Mouse (Mus musculus): ENCODE measurements at regions not wholly inside any gene's neighbourhood (a gene's known extent, or its start where the extent isn't known, plus 50 kb on each side); places are given as distances from the start of the nearest gene placed in this dataset.

- no peak for DNase-seq (ENCODE audit: low read depth, low spot score)
Observed at GRCm38 (mm10) chr5:46092549-46092948, 235.1 kb upstream of the Lcorl start.

GRCm38 (mm10) chr5:46086885-46087284, 229.5 kb upstream of the Lcorl start:
- no peak for DNase-seq (ENCODE audit: low read depth, low spot score)

GRCm38 (mm10) chr5:46083293-46083692, 225.9 kb upstream of the Lcorl start:
- DNase-seq (ENCODE audit: low read depth, low spot score), result no peak

- DNase-seq (ENCODE audit: low read depth, low spot score), result no peak
Observed at GRCm38 (mm10) chr5:46073744-46074143, 216.3 kb upstream of the Lcorl start.

GRCm38 (mm10) chr5:46073136-46073535, 215.7 kb upstream of the Lcorl start:
- peak; percentile 16 for DNase-seq (ENCODE audit: low read depth, low spot score)

- DNase-seq (ENCODE audit: low read depth, low spot score), result no peak
Observed at GRCm38 (mm10) chr5:46059910-46060309, 202.5 kb upstream of the Lcorl start.

- DNase-seq (ENCODE audit: low read depth, low spot score), result no peak
Observed at GRCm38 (mm10) chr5:46054850-46055249, 197.4 kb upstream of the Lcorl start.

- no peak for DNase-seq (ENCODE audit: low read depth, low spot score)
Observed at GRCm38 (mm10) chr5:46042684-46043348, 185.4 kb upstream of the Lcorl start.

- no peak for DNase-seq (ENCODE audit: low read depth, low spot score)
Observed at GRCm38 (mm10) chr5:46033008-46033676, 175.7 kb upstream of the Lcorl start.

GRCm38 (mm10) chr5:46032206-46032605, 174.8 kb upstream of the Lcorl start:
- no peak for DNase-seq (ENCODE audit: low read depth, low spot score)

- no peak for DNase-seq (ENCODE audit: low read depth, low spot score)
Observed at GRCm38 (mm10) chr5:46024138-46024537, 166.7 kb upstream of the Lcorl start.

GRCm38 (mm10) chr5:46023456-46023855, 166.0 kb upstream of the Lcorl start:
- no peak for DNase-seq (ENCODE audit: low read depth, low spot score)

GRCm38 (mm10) chr5:46022047-46022422, 164.6 kb upstream of the Lcorl start:
- DNase-seq (ENCODE audit: low read depth, low spot score), result no peak

GRCm38 (mm10) chr5:46021398-46022046, 164.1 kb upstream of the Lcorl start:
- DNase-seq (ENCODE audit: low read depth, low spot score), result no peak

- DNase-seq (ENCODE audit: low read depth, low spot score), result no peak
Observed at GRCm38 (mm10) chr5:46020175-46020574, 162.8 kb upstream of the Lcorl start.

- DNase-seq (ENCODE audit: low read depth, low spot score), result no peak
Observed at GRCm38 (mm10) chr5:46007446-46007845, 150.0 kb upstream of the Lcorl start.

- peak; percentile 2 for DNase-seq (ENCODE audit: low read depth, low spot score)
Observed at GRCm38 (mm10) chr5:46006691-46007090, 149.3 kb upstream of the Lcorl start.

- peak; percentile 56 for DNase-seq (ENCODE audit: low read depth, low spot score)
Observed at GRCm38 (mm10) chr5:46006228-46006627, 148.8 kb upstream of the Lcorl start.

GRCm38 (mm10) chr5:46005631-46006030, 148.2 kb upstream of the Lcorl start:
- peak; percentile 66 for DNase-seq (ENCODE audit: low read depth, low spot score)

- DNase-seq (ENCODE audit: low read depth, low spot score), result no peak
Observed at GRCm38 (mm10) chr5:46002011-46002410, 144.6 kb upstream of the Lcorl start.

GRCm38 (mm10) chr5:45957766-45958165, 100.4 kb upstream of the Lcorl start:
- no peak for DNase-seq (ENCODE audit: low read depth, low spot score)

- no peak for DNase-seq (ENCODE audit: low read depth, low spot score)
Observed at GRCm38 (mm10) chr5:45943970-45944369, 86.6 kb upstream of the Lcorl start.

- no peak for DNase-seq (ENCODE audit: low read depth, low spot score)
Observed at GRCm38 (mm10) chr5:45932970-45933369, 75.6 kb upstream of the Lcorl start.

All from R1 (cell line).